8 mouse cellular contexts compared by ENCODE assay signal in the genomic region with DNA sequence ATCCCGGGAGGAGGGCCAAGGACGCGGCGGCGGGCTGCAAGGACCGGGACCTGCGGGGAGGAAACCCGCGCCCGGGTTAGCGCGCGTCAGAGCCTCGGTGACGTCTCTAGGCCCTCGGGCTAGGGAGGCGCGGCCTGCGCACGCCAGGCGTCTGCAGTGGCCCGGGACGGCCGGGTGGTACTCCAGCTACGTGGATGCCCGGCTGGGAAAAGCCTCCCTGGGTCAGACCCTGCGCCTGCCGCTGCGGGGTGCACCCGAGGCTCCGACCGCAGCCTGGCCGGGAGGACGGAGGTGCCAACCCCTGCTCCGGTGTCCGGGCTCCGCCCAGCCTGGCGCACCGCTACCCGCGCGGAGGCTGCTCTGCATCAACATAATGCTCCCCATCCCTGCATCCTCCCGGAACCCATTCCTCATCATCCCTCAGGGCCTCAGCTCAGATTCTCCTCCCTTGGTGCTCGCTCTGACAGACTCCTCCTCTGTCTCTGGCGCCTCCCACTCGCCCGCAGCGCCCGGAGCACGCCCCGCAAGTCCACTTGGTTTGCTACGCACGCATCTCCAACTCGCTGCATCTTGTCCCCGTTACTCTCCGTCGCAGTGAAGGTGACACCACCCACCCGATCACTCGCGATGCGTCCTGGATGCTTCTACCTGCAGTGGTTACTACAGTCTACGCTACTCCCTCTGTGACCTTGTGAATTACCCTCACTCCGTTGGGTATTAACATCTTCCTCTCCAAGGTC. TPM values are rescaled to one million over a fixed set of nuclear protein-coding genes. Genes with fewer than 3 reads are reported as not detected.
DNase-seq lines count a peak whose midpoint lies in the region; ATAC-seq and TF ChIP-seq lines count a peak whose summit lies in the region.

No protein-coding gene starts in this region.

- WGBS in forebrain, embryonic 13.5 days, result under 1% methylated on average over 63 of the region's 63 CpGs
- WGBS in heart, postnatal 0 days, result under 1% methylated on average over 50 of the region's 63 CpGs
- WGBS in liver, embryonic 16.5 days (ENCODE audit: insufficient replicate concordance), result under 1% methylated on average over 63 of the region's 63 CpGs
- WGBS in neural tube, embryonic 12.5 days, result under 1% methylated on average over 63 of the region's 63 CpGs

- H3K27ac ChIP-seq in forebrain, embryonic 13.5 days, result peak overlapping the region; percentile 62
- H3K27ac ChIP-seq in heart, postnatal 0 days (ENCODE audit: low read depth), result no peak overlapping the region
- no peak overlapping the region for H3K27ac ChIP-seq in liver, embryonic 16.5 days (ENCODE audit: low read length)
- no peak overlapping the region for H3K27ac ChIP-seq in neural tube, embryonic 12.5 days

- H3K4me2 ChIP-seq in forebrain, embryonic 13.5 days, result peak overlapping the region; percentile 98
- H3K4me2 ChIP-seq in heart, postnatal 0 days (ENCODE audit: low read depth, low read length), result peak overlapping the region; percentile 77
- H3K4me2 ChIP-seq in liver, embryonic 16.5 days (ENCODE audit: low read depth, low read length), result peak overlapping the region; percentile 72
- peak overlapping the region; percentile 98 for H3K4me2 ChIP-seq in neural tube, embryonic 12.5 days (replicated peaks)

- no peaks in the 10 kb centered on the region for H3K36me3 ChIP-seq in forebrain, embryonic 13.5 days (ENCODE audit: poor library complexity, severe bottlenecking)
- H3K36me3 ChIP-seq in heart, postnatal 0 days (replicated peaks; ENCODE audit: control insufficient read depth, insufficient read depth, low read length), result no peaks in the 10 kb centered on the region
- no peaks in the 10 kb centered on the region for H3K36me3 ChIP-seq in liver, embryonic 16.5 days (ENCODE audit: control insufficient read depth, insufficient read depth)
- H3K36me3 ChIP-seq in neural tube, embryonic 12.5 days, result no peaks in the 10 kb centered on the region

- no peak for TF ChIP-seq EP300 in heart, postnatal 0 days (IDR thresholded peaks at IDR 0.05; ENCODE audit: low read depth)

- peaks cover 33% of the 10 kb centered on the region for H3K4me1 ChIP-seq in forebrain, embryonic 13.5 days
- H3K4me1 ChIP-seq in heart, postnatal 0 days (ENCODE audit: control insufficient read depth, insufficient read depth), result peaks cover 13% of the 10 kb centered on the region
- H3K4me1 ChIP-seq in liver, embryonic 16.5 days (ENCODE audit: control insufficient read depth, low read depth, low read length), result peaks cover 15% of the 10 kb centered on the region
- peaks cover 21% of the 10 kb centered on the region for H3K4me1 ChIP-seq in neural tube, embryonic 12.5 days

- H3K4me3 ChIP-seq in forebrain, embryonic 13.5 days, result peak overlapping the region; percentile 61
- peak overlapping the region; percentile 50 for H3K4me3 ChIP-seq in heart, postnatal 0 days (ENCODE audit: low read depth, low read length)
- H3K4me3 ChIP-seq in liver, embryonic 16.5 days (ENCODE audit: low read depth, low read length), result peak overlapping the region; percentile 58
- H3K4me3 ChIP-seq in neural tube, embryonic 12.5 days, result peak overlapping the region; percentile 62

- H3K9ac ChIP-seq in forebrain, embryonic 13.5 days, result peak overlapping the region; percentile 76
- H3K9ac ChIP-seq in heart, postnatal 0 days (replicated peaks; ENCODE audit: low read depth, low read length), result no peak overlapping the region
- H3K9ac ChIP-seq in liver, embryonic 16.5 days (ENCODE audit: low read depth, low read length), result peak overlapping the region; percentile 24; the same call in 1 of the 2 replicates
- H3K9ac ChIP-seq in neural tube, embryonic 12.5 days, result peak overlapping the region; percentile 81

- no peak for TF ChIP-seq CTCF in heart, postnatal 0 days (IDR thresholded peaks at IDR 0.05; ENCODE audit: low read depth)

- H3K27me3 ChIP-seq in forebrain, embryonic 13.5 days, result peaks cover 38% of the 10 kb centered on the region
- peaks cover 21% of the 10 kb centered on the region for H3K27me3 ChIP-seq in heart, postnatal 0 days (ENCODE audit: control insufficient read depth, insufficient read depth, low read length)
- H3K27me3 ChIP-seq in liver, embryonic 16.5 days (ENCODE audit: control insufficient read depth, insufficient read depth, low read depth, low read length), result peaks cover 40% of the 10 kb centered on the region
- H3K27me3 ChIP-seq in neural tube, embryonic 12.5 days (replicated peaks), result peaks cover 16% of the 10 kb centered on the region

- DNase-seq in CD4-positive helper T cell, adult 2 months (ENCODE audit: low read depth, low spot score), result peak; percentile 75
- peak; percentile 96 for DNase-seq in brain, adult 2 months (ENCODE audit: low read depth, low spot score)
- peak; percentile 30 for DNase-seq in heart, postnatal 0 days (ENCODE audit: low spot score)
- DNase-seq in kidney, postnatal 36 days, result peak; percentile 42 to 67
- DNase-seq in thymus, adult 18-20 months, result peak; percentile 17 to 21

- H3K9me3 ChIP-seq in forebrain, embryonic 13.5 days (replicated peaks), result no peaks in the 10 kb centered on the region
- no peaks in the 10 kb centered on the region for H3K9me3 ChIP-seq in heart, postnatal 0 days (replicated peaks; ENCODE audit: control insufficient read depth, low read length)
- H3K9me3 ChIP-seq in liver, embryonic 16.5 days (replicated peaks; ENCODE audit: control insufficient read depth, low read length), result no peaks in the 10 kb centered on the region
- H3K9me3 ChIP-seq in neural tube, embryonic 12.5 days, result no peaks in the 10 kb centered on the region

- peak; percentile 77 for ATAC-seq in forebrain, embryonic 13.5 days
- ATAC-seq in heart, postnatal 0 days (ENCODE audit: insufficient read depth, low read depth), result peak; percentile 74
- ATAC-seq in liver, embryonic 16.5 days (ENCODE audit: low read depth), result no peak
- ATAC-seq in neural tube, embryonic 12.5 days (ENCODE audit: low FRiP score, low read depth), result peak; percentile 84

RNA-seq across cellular contexts. Expression of gene Phf21a, which starts 33.3 kb away (rescaled TPM):
- 43.7 and 44.2 TPM in 2 replicates for polyA plus RNA-seq in forebrain, embryonic 13.5 days (2015; fragmentation: Nextera tagmentation; extraction: Ambion mirVana)
- 41.0 and 60.2 TPM in 2 replicates for total RNA-seq in heart, postnatal 0 days (2014; rRNA removed; ENCODE audit: low replicate concordance)
- polyA plus RNA-seq in heart, postnatal 0 days (2015; fragmentation: Nextera tagmentation; extraction: Ambion mirVana), result 8.8 and 9.9 TPM in 2 replicates
- 2.8 and 3.8 TPM in 2 replicates for polyA plus RNA-seq in liver, embryonic 16.5 days (2015; fragmentation: Nextera tagmentation; extraction: Ambion mirVana)
- 37.9 and 38.4 TPM in 2 replicates for polyA plus RNA-seq in neural tube, embryonic 12.5 days (2016; fragmentation: Nextera tagmentation; extraction: Ambion mirVana)

RNA-seq across cellular contexts. Expression of gene Creb3l1, which starts 35.3 kb away (rescaled TPM):
- 0.52 and 0.71 TPM in 2 replicates for polyA plus RNA-seq in forebrain, embryonic 13.5 days (2015; fragmentation: Nextera tagmentation; extraction: Ambion mirVana)
- 3.8 and 6.7 TPM in 2 replicates for total RNA-seq in heart, postnatal 0 days (2014; rRNA removed; ENCODE audit: low replicate concordance)
- polyA plus RNA-seq in heart, postnatal 0 days (2015; fragmentation: Nextera tagmentation; extraction: Ambion mirVana), result 4.1 and 4.2 TPM in 2 replicates
- 0.72 and 1.3 TPM in 2 replicates for polyA plus RNA-seq in liver, embryonic 16.5 days (2015; fragmentation: Nextera tagmentation; extraction: Ambion mirVana)
- polyA plus RNA-seq in neural tube, embryonic 12.5 days (2016; fragmentation: Nextera tagmentation; extraction: Ambion mirVana), result 1.7 and 2.5 TPM in 2 replicates

Comparison
In these comparisons a context has a peak if more than half of its experiments do, and no peak if none do; other contexts are left out.
1. DNase-seq: peak in every context shown above with its lines; median percentile 96 in brain, adult 2 months; 75 in CD4-positive helper T cell, adult 2 months; 54 in kidney, postnatal 36 days; 30 in heart, postnatal 0 days; 19 in thymus, adult 18-20 months.